Mouse (Mus musculus) spleen, postnatal 4 days (tissue): Measurements from ENCODE around the gene Papln.

Experiments used
- DNase-seq, 2 experiments: peaks; one replicate each; pipeline ENCODE4 v3.0.0; 2022; ENCODE audit warnings: low spot score in 2 of 2

Gene Papln

GRCm38 (mm10) chr12:83833979-83834378 is 70.5 kb downstream of the Papln start:
- no peak for DNase-seq

GRCm38 (mm10) chr12:83841409-83842190 is 78.2 kb downstream of the Papln start:
- no peak for DNase-seq
